Mouse (Mus musculus) neural tube, embryonic 15.5 days (tissue): ENCODE data around the gene Use1. TPM values are rescaled to one million over a fixed set of nuclear protein-coding genes. Genes with fewer than 3 reads are reported as not detected.
A peak's percentile ranks its signal among the peaks of the same experiment; 100 is the strongest.

Experiments used
- ATAC-seq: fragments of 200-750 bp; cut with Nextera tagmentation; 2 replicates; pipeline ENCODE4 v1.8.0; 2017; ENCODE audit warnings: mild to moderate bottlenecking, moderate TSS enrichment, moderate library complexity; ENCODE audit not compliant: low FRiP score
- H3K27ac ChIP-seq: fragments of 300-500 bp; sonication (generic); replicated peaks from 2 replicates; pipeline ENCODE4 v1.5.1; 2015; ENCODE audit warnings: mild to moderate bottlenecking, inconsistent platforms
- H3K27me3 ChIP-seq: fragments of 300-500 bp; sonication (generic); replicated peaks from 2 replicates; pipeline ENCODE4 v1.6.1; 2015; ENCODE audit warnings: inconsistent platforms
- H3K36me3 ChIP-seq: fragments of 300-500 bp; sonication (generic); 2 replicates; pipeline ENCODE4 v1.6.1; 2015; ENCODE audit warnings: inconsistent platforms
- H3K4me1 ChIP-seq: fragments of 300-500 bp; sonication (generic); 2 replicates; pipeline ENCODE4 v1.6.1; 2015; ENCODE audit warnings: inconsistent platforms
- H3K4me2 ChIP-seq: fragments of 300-500 bp; sonication (generic); 2 replicates; pipeline ENCODE4 v1.6.1; 2015; ENCODE audit warnings: inconsistent platforms, mild to moderate bottlenecking, moderate library complexity
- H3K4me3 ChIP-seq: fragments of 300-500 bp; sonication (generic); replicated peaks from 2 replicates; pipeline ENCODE4 v1.5.1; 2015; ENCODE audit warnings: mild to moderate bottlenecking, inconsistent platforms
- H3K9ac ChIP-seq: fragments of 300-500 bp; sonication (generic); replicated peaks from 2 replicates; pipeline ENCODE4 v1.6.1; 2015; ENCODE audit warnings: mild to moderate bottlenecking, inconsistent platforms
- H3K9me3 ChIP-seq: fragments of 300-500 bp; sonication (generic); replicated peaks from 2 replicates; pipeline ENCODE4 v1.6.1; 2016; ENCODE audit warnings: inconsistent platforms
- WGBS: fragments of 180-500 bp; shearing (Covaris S2); methylation state at CpG from one replicate; pipeline ENCODE4 v1.1.7; 2015; ENCODE audit warnings: mixed read lengths; 5-methylcytosine and 5-hydroxymethylcytosine counted together
- polyA plus RNA-seq: library from polyadenylated mRNA; unstranded; fragments of >200 nt; fragmentation: Nextera tagmentation; extraction: Ambion mirVana; gene quantifications from 2 replicates; pipeline ENCODE4 v1.2.1, GENCODE M21; 2015

Use1 gene
- polyA plus RNA-seq, 1 experiment from 2014 or later, result 121 TPM

- Histone ChIP-seq H3K9me3 (no peaks in the 10 kb centered on the region), H3K4me1 (peaks cover 14% of the 10 kb centered on the region), H3K9ac (no peak overlapping the region), H3K4me3 (no peak overlapping the region), H3K4me2 (no peak overlapping the region; the same call in 1 of the 2 replicates), H3K27me3 (no peaks in the 10 kb centered on the region), H3K27ac (no peak overlapping the region), H3K36me3 (no peaks in the 10 kb centered on the region)
- WGBS, result 17% methylated on average over 3 of the region's 3 CpGs
- ATAC-seq, result no peak
Measured at GRCm38 (mm10) chr8:71392871-71393270, 26.2 kb downstream of the Use1 start.

GRCm38 (mm10) chr8:71394481-71394880 lies 27.8 kb downstream of the Use1 start:
- Histone ChIP-seq H3K4me1 (peaks cover 14% of the 10 kb centered on the region), H3K27ac (no peak overlapping the region), H3K36me3 (peaks cover 8% of the 10 kb centered on the region), H3K9ac (no peak overlapping the region), H3K4me2 (peak overlapping the region; percentile 23; the same call in 1 of the 2 replicates), H3K9me3 (no peaks in the 10 kb centered on the region), H3K4me3 (no peak overlapping the region), H3K27me3 (no peaks in the 10 kb centered on the region)
- 88% methylated on average over 7 of the region's 7 CpGs for WGBS
- no peak for ATAC-seq

GRCm38 (mm10) chr8:71395071-71395470 lies 28.4 kb downstream of the Use1 start:
- Histone ChIP-seq H3K4me3 (no peak overlapping the region), H3K27ac (no peak overlapping the region), H3K9ac (no peak overlapping the region), H3K27me3 (no peaks in the 10 kb centered on the region), H3K4me2 (0 out of 2 replicates have a peak overlapping the region, but pooled peaks have one; percentile 23), H3K9me3 (no peaks in the 10 kb centered on the region), H3K4me1 (peaks cover 14% of the 10 kb centered on the region), H3K36me3 (peaks cover 8% of the 10 kb centered on the region)
- WGBS, result 90% methylated on average over 10 of the region's 10 CpGs
- ATAC-seq, result no peak

GRCm38 (mm10) chr8:71395629-71396028 lies 29.0 kb downstream of the Use1 start, which contains the start of gene Ushbp1:
Gene Ushbp1, minus strand, starts transcription at chr8:71395802.
- Histone ChIP-seq H3K27ac (peak within 1 kb of the TSS; percentile 81), H3K4me2 (peak within 1 kb of the TSS; percentile 92), H3K9ac (0 out of 2 replicates have a peak within 1 kb of the TSS, but pooled peaks have one; percentile 28), H3K4me3 (peak within 1 kb of the TSS; percentile 75), H3K9me3 (no peaks in the 10 kb centered on the region), H3K4me1 (peaks cover 14% of the 10 kb centered on the region), H3K36me3 (peaks cover 8% of the 10 kb centered on the region), H3K27me3 (no peaks in the 10 kb centered on the region)
- ATAC-seq, result no peak
- 85% methylated on average over 9 of the region's 9 CpGs for WGBS

GRCm38 (mm10) chr8:71396639-71397305 lies 30.1 kb downstream of the Use1 start, which contains the start of gene Babam1:
Gene Babam1, plus strand, starts transcription at chr8:71396861.
- peak within 1 kb of the TSS; percentile 81 for H3K27ac ChIP-seq
- peaks cover 14% of the 10 kb centered on the region for H3K4me1 ChIP-seq
- H3K36me3 ChIP-seq, result peaks cover 8% of the 10 kb centered on the region
- peak; percentile 98 for ATAC-seq
- peak within 1 kb of the TSS; percentile 75 for H3K4me3 ChIP-seq
- under 1% methylated on average over 34 of the region's 34 CpGs for WGBS
- H3K9me3 ChIP-seq, result no peaks in the 10 kb centered on the region
- peak within 1 kb of the TSS; percentile 92 for H3K4me2 ChIP-seq
- no peaks in the 10 kb centered on the region for H3K27me3 ChIP-seq
- H3K9ac ChIP-seq, result peak within 1 kb of the TSS; percentile 52

GRCm38 (mm10) chr8:71397701-71398100 lies 31.1 kb downstream of the Use1 start:
- Histone ChIP-seq H3K9ac (no peak overlapping the region), H3K4me3 (peak overlapping the region; percentile 75), H3K36me3 (peaks cover 8% of the 10 kb centered on the region), H3K4me1 (peaks cover 14% of the 10 kb centered on the region), H3K27me3 (no peaks in the 10 kb centered on the region), H3K9me3 (no peaks in the 10 kb centered on the region), H3K27ac (no peak overlapping the region), H3K4me2 (peak overlapping the region; percentile 92)
- 87% methylated on average over 12 of the region's 12 CpGs for WGBS
- ATAC-seq, result no peak

GRCm38 (mm10) chr8:71400826-71401225 lies 34.2 kb downstream of the Use1 start:
- Histone ChIP-seq H3K4me2 (no peak overlapping the region), H3K27me3 (no peaks in the 10 kb centered on the region), H3K36me3 (peaks cover 14% of the 10 kb centered on the region), H3K4me1 (peaks cover 19% of the 10 kb centered on the region), H3K27ac (no peak overlapping the region), H3K9ac (no peak overlapping the region), H3K9me3 (no peaks in the 10 kb centered on the region), H3K4me3 (no peak overlapping the region)
- no peak for ATAC-seq
- 100% methylated on average over 2 of the region's 2 CpGs for WGBS

GRCm38 (mm10) chr8:71401454-71401853 lies 34.8 kb downstream of the Use1 start:
- Histone ChIP-seq H3K9ac (no peak overlapping the region), H3K4me1 (peaks cover 21% of the 10 kb centered on the region), H3K4me2 (no peak overlapping the region)

GRCm38 (mm10) chr8:71402446-71402964 lies 35.9 kb downstream of the Use1 start:
- H3K27me3 ChIP-seq, result no peaks in the 10 kb centered on the region
- no peaks in the 10 kb centered on the region for H3K9me3 ChIP-seq
- H3K4me1 ChIP-seq, result peaks cover 19% of the 10 kb centered on the region
- peaks cover 14% of the 10 kb centered on the region for H3K36me3 ChIP-seq
- no peak overlapping the region for H3K4me3 ChIP-seq
- H3K9ac ChIP-seq, result no peak overlapping the region
- 89% methylated on average over 9 of the region's 9 CpGs for WGBS
- no peak for ATAC-seq
- H3K27ac ChIP-seq, result no peak overlapping the region
- H3K4me2 ChIP-seq, result no peak overlapping the region

More at GRCm38 (mm10) chr8:71401454-71401853, 34.8 kb downstream of the Use1 start:
- no peaks in the 10 kb centered on the region for H3K27me3 ChIP-seq
- H3K4me3 ChIP-seq, result no peak overlapping the region
- no peaks in the 10 kb centered on the region for H3K9me3 ChIP-seq
- H3K27ac ChIP-seq, result no peak overlapping the region
- no peak for ATAC-seq
- peaks cover 14% of the 10 kb centered on the region for H3K36me3 ChIP-seq

GRCm38 (mm10) chr8:71403107-71403885 lies 36.6 kb downstream of the Use1 start:
- WGBS, result 84% methylated on average over 6 of the region's 6 CpGs
- ATAC-seq, result no peak
- Histone ChIP-seq H3K9ac (no peak overlapping the region), H3K9me3 (no peaks in the 10 kb centered on the region), H3K4me2 (no peak overlapping the region), H3K36me3 (peaks cover 12% of the 10 kb centered on the region), H3K27ac (no peak overlapping the region), H3K4me1 (peaks cover 15% of the 10 kb centered on the region), H3K27me3 (no peaks in the 10 kb centered on the region), H3K4me3 (no peak overlapping the region)

GRCm38 (mm10) chr8:71404011-71404410 lies 37.4 kb downstream of the Use1 start:
- WGBS, result 91% methylated on average over 8 of the region's 8 CpGs

More at GRCm38 (mm10) chr8:71404011-71404410, 37.4 kb downstream of the Use1 start:
- H3K36me3 ChIP-seq, result peaks cover 6% of the 10 kb centered on the region; the same call in 1 of the 2 replicates
- H3K4me3 ChIP-seq, result no peak overlapping the region
- no peak overlapping the region for H3K4me2 ChIP-seq
- H3K9me3 ChIP-seq, result no peaks in the 10 kb centered on the region
- H3K27ac ChIP-seq, result no peak overlapping the region
- no peaks in the 10 kb centered on the region for H3K27me3 ChIP-seq
- peaks cover 15% of the 10 kb centered on the region for H3K4me1 ChIP-seq
- no peak overlapping the region for H3K9ac ChIP-seq
- no peak for ATAC-seq
